Mouse (Mus musculus) ES-Bruce4 (cell line): ENCODE results near the gene Atf7. TPM values are rescaled to one million over a fixed set of nuclear protein-coding genes. Genes with fewer than 3 reads are reported as not detected.
"Not testable (repeated sequence)": the region's sequence is repeated elsewhere in the genome, so short reads cannot be mapped to it uniquely, and the experiment has no call there.

Experiments
- H3K27ac ChIP-seq: 2 replicates; pipeline ENCODE4 v1.5.1; 2012; ENCODE audit warnings: low read length, inconsistent platforms; ENCODE audit not compliant: insufficient read depth
- H3K27me3 ChIP-seq: 2 replicates; pipeline ENCODE4 v1.6.1; 2012; ENCODE audit warnings: mild to moderate bottlenecking, low read length, inconsistent platforms; ENCODE audit not compliant: control insufficient read depth, poor library complexity, insufficient read depth, severe bottlenecking
- H3K36me3 ChIP-seq: 2 replicates; pipeline ENCODE4 v1.6.1; 2012; ENCODE audit warnings: inconsistent platforms, mild to moderate bottlenecking, low read length, moderate library complexity; ENCODE audit not compliant: control insufficient read depth, poor library complexity, insufficient read depth, severe bottlenecking
- H3K4me1 ChIP-seq: one replicate; pipeline ENCODE4 v1.8.1; 2011; ENCODE audit warnings: low read length; ENCODE audit not compliant: control insufficient read depth, insufficient read depth
- H3K4me3 ChIP-seq: 2 replicates; pipeline ENCODE4 v1.5.1; 2011; ENCODE audit warnings: low read depth, mild to moderate bottlenecking, low read length
- H3K9ac ChIP-seq: 2 replicates; pipeline ENCODE4 v1.6.1; 2012; ENCODE audit warnings: low read depth, mild to moderate bottlenecking, inconsistent platforms; ENCODE audit not compliant: poor library complexity, severe bottlenecking
- H3K9me3 ChIP-seq: replicated peaks from 2 replicates; pipeline ENCODE4 v1.6.1; 2012; ENCODE audit warnings: mild to moderate bottlenecking, low read length, inconsistent platforms; ENCODE audit not compliant: control insufficient read depth, poor library complexity, insufficient read depth, severe bottlenecking
- CTCF ChIP-seq: IDR thresholded peaks from one replicate; pipeline ENCODE4 v1.8.1; 2011; ENCODE audit warnings: low read depth, low read length
- EP300 ChIP-seq: IDR thresholded peaks from 2 replicates; pipeline ENCODE4 v1.6.1; 2011; ENCODE audit warnings: low read depth, low read length; ENCODE audit not compliant: insufficient read depth
- POLR2A ChIP-seq: IDR thresholded peaks from one replicate; pipeline ENCODE4 v1.8.1; 2011; ENCODE audit warnings: low read length; ENCODE audit not compliant: insufficient read depth
- polyA plus RNA-seq: library from polyadenylated mRNA; stranded (reverse); fragments of >200 nt; gene quantifications from 2 replicates; pipeline ENCODE4 v1.2.4, GENCODE M21; 2011; ENCODE audit warnings: low read depth; ENCODE audit not compliant: missing spikeins, insufficient read depth, insufficient read length

Atf7 gene
- polyA plus RNA-seq, 1 experiment: 40.2 TPM

- Histone ChIP-seq H3K4me1 (no peaks in the 10 kb centered on the region), H3K27ac (no peak overlapping the region), H3K36me3 (no peaks in the 10 kb centered on the region), H3K9me3 (no peaks in the 10 kb centered on the region), H3K4me3 (no peak overlapping the region), H3K9ac (no peak overlapping the region), H3K27me3 (no peaks in the 10 kb centered on the region)
- TF ChIP-seq CTCF (no peak), POLR2A (no peak), EP300 (no peak)
Observed at GRCm38 (mm10) chr15:102616174-102616573, 9.1 kb downstream of the Atf7 start.

DNA sequence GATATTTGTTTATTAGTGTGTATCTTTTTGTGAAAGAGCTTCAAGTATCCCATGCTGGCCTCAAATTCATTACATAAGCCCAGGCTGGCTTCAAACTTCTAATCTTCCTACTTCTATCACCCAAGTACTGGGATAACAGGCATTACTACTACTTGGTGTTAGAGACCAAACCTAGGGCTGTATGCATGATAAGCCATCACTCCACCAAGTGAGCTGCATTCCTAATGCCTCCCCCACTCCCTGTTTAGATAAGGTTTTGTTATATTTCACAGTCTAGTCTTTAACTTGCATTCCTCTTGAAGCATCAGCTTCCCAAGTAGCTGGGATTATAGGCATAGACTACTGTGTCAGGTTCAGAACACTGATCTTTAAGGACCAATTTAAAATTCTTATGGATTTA, 11.0 kb downstream of the Atf7 start:
- no peak overlapping the region for H3K27ac ChIP-seq
- TF ChIP-seq CTCF (no peak), POLR2A (no peak), EP300 (no peak)
- H3K36me3 ChIP-seq: no peaks in the 10 kb centered on the region
- no peak overlapping the region for H3K9ac ChIP-seq
- H3K9me3 ChIP-seq: no peaks in the 10 kb centered on the region
- no peaks in the 10 kb centered on the region for H3K27me3 ChIP-seq
- H3K4me1 ChIP-seq: no peaks in the 10 kb centered on the region
- no peak overlapping the region for H3K4me3 ChIP-seq

- Histone ChIP-seq H3K36me3 (no peaks in the 10 kb centered on the region), H3K27ac (no peak overlapping the region), H3K4me1 (no peaks in the 10 kb centered on the region), H3K9me3 (no peaks in the 10 kb centered on the region), H3K9ac (no peak overlapping the region), H3K27me3 (no peaks in the 10 kb centered on the region), H3K4me3 (no peak overlapping the region)
- TF ChIP-seq CTCF (no peak), EP300 (no peak), POLR2A (no peak)
Observed at GRCm38 (mm10) chr15:102612966-102613365, 12.3 kb downstream of the Atf7 start.

DNA sequence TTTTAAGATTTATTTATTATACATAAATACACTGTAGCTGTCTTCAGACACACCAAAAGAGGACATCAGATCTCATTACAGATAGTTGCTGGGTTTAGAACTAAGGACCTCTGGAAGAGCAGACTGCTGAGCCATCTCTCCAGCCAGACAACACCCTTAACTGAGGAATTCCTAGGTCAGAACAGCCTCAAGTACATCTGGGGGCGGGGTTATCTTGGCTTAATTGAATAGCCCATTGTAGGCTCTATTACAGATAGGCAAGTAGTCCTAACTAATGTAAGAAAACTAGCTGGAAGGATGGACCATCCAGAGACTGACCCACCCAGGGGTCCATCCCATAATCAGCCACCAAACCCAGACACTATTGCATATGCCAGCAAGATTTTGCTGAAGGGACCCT, 16.7 kb downstream of the Atf7 start:
- H3K9me3 ChIP-seq, H3K27me3 ChIP-seq, H3K27ac ChIP-seq: not testable (repeated sequence)

DNA sequence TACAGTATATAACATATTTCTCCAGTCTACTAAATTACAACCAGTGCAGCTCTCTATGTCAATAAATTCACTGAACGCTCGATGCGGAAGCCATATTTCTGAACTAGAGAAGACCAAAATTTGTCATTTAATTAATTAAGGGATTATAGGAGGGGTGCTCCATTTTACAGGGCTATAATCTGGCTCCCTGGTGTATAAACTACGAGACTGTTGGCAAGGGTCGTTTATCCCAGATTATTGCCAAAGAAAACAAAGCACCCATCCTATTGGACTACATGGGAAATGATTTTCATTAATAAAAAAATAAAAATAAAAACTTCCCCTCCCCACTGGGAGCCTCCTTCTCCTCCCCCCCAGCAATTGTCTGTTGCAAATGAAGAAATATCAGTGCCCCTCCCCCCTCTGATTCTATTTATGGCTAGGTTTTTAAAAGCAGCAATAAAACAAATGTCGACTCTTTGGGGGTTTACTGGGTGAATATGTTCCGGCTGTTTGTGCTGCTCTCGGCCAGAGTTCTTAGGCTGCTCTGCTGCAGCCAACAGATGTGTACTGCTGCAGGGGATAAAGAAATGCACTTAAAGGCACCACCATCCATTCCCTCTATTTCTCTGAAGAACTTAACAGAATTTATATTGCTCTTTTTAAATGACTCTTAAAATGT, 31.1 kb downstream of the Atf7 start:
- H3K27me3 ChIP-seq: no peaks in the 10 kb centered on the region
- no peak overlapping the region for H3K9ac ChIP-seq
- H3K9me3 ChIP-seq: no peaks in the 10 kb centered on the region
- H3K27ac ChIP-seq: no peak overlapping the region
- no peak for TF ChIP-seq EP300
- no peak for TF ChIP-seq POLR2A
- TF ChIP-seq CTCF: no peak
- no peak overlapping the region for H3K4me3 ChIP-seq
- H3K4me1 ChIP-seq: no peaks in the 10 kb centered on the region
- H3K36me3 ChIP-seq: no peaks in the 10 kb centered on the region

More for the DNA sequence above, 16.7 kb downstream of the Atf7 start:
- H3K4me1 ChIP-seq, H3K9ac ChIP-seq, H3K36me3 ChIP-seq, H3K4me3 ChIP-seq: not testable (repeated sequence)

DNA sequence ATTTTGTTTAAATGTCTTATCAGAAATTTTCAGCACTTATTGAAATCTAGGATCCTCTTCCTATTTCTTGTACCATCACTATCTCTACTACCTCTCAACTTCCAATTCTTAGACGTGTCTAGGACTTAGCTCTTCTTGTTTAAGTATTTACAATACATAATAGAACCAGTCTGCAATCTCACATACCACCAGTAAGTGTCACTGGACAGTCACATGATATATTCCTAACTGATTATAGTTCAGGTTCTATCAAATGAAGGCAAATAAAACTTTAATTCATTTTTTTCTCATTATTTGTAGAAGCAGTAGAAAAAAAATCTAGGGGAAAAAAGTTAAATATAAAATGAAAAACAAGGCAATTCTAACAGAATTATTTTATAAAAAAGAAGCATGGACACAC, 32.6 kb downstream of the Atf7 start:
- no peaks in the 10 kb centered on the region for H3K27me3 ChIP-seq
- no peaks in the 10 kb centered on the region for H3K36me3 ChIP-seq
- TF ChIP-seq EP300: no peak
- TF ChIP-seq POLR2A: no peak
- TF ChIP-seq CTCF: no peak
- no peaks in the 10 kb centered on the region for H3K9me3 ChIP-seq
- H3K27ac ChIP-seq: no peak overlapping the region
- H3K4me1 ChIP-seq: no peaks in the 10 kb centered on the region
- no peak overlapping the region for H3K4me3 ChIP-seq
- H3K9ac ChIP-seq: no peak overlapping the region
